Mouse (Mus musculus) layer of hippocampus, postnatal 10 days (tissue): ENCODE measurements at regions not wholly inside any gene's neighbourhood (a gene's known extent, or its start where the extent isn't known, plus 50 kb on each side); places are given as distances from the start of the nearest gene placed in this dataset.
A peak's percentile ranks its signal among the peaks of the same experiment; 100 is the strongest.

Experiments used
- DNase-seq, 2 experiments: peaks; one replicate each; pipeline ENCODE4 v3.0.0; 2021; ENCODE audit warnings: low spot score in 2 of 2

- DNase-seq: no peak
Observed at GRCm38 (mm10) chr3:38588966-38589365, 104.3 kb upstream of the Ankrd50 start.

GRCm38 (mm10) chr3:38585509-38585908 lies 100.9 kb upstream of the Ankrd50 start:
- DNase-seq: no peak

GRCm38 (mm10) chr3:38579781-38580180 lies 95.1 kb upstream of the Ankrd50 start:
- DNase-seq: no peak

GRCm38 (mm10) chr3:38577890-38578628 lies 93.4 kb upstream of the Ankrd50 start:
- DNase-seq: no peak

GRCm38 (mm10) chr3:38573594-38573993 lies 89.0 kb upstream of the Ankrd50 start:
- DNase-seq: no peak

DNA sequence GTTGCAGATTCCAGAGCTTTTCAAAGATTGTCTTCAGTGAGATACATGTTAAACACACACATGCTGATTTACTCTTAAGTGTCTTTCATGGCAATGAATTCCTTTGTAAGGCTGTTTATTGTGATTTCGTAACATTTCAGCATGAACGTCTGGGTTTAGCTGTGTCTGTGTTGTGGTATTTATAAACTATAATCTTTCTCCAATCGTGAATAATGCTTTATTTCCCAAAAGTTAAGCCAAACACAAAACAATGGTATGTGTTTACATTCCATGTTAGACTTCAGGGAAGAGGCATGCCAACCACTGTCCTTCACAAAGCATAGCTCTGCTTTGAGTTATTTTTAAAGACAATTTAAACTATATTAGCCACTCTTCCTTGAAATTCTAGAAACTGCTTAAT lies 87.5 kb upstream of the Ankrd50 start:
- DNase-seq: no peak

DNA sequence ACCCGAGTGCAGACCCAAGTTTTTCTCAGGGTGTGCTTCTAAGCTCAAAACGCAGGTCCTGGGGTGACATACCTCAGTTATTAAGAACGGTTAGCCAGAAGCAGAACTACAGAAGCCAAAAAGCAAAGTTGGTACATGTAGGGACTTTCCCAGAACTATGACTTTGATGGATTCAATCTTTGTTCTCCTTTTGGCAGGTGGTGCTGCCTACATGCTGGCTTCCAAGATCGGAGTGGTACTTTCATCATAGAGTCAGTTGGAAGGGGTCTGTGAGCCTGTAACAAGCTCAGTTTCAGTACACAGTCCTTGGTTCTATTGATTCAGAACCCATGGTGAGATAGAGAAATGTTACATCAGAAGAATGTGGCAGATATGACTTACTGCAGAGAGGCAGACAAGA lies 86.6 kb upstream of the Ankrd50 start:
- DNase-seq: no peak

- no peak for DNase-seq
Observed at GRCm38 (mm10) chr3:38569001-38569400, 84.4 kb upstream of the Ankrd50 start.

DNA sequence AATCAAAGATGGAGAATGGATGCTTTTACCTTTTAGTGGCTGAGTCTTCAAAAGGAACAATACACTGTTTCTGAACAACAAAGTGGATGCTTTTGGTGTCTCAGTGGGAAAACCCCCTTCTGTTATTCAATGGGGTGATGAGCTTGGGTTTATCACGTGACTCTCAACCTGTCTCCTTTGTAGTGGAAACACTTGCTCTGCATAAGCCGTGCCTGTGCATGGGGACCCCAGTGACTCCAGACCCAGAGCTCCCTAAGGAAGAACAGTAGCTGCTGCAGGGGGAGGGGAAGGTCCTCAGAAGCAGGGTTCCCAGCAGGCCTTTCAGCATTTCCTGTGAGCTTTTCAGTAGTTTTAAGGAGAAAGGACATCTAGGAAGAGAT lies 83.9 kb upstream of the Ankrd50 start:
- DNase-seq: no peak

- DNase-seq: no peak
Observed at GRCm38 (mm10) chr3:38567946-38568595, 83.4 kb upstream of the Ankrd50 start.

DNA sequence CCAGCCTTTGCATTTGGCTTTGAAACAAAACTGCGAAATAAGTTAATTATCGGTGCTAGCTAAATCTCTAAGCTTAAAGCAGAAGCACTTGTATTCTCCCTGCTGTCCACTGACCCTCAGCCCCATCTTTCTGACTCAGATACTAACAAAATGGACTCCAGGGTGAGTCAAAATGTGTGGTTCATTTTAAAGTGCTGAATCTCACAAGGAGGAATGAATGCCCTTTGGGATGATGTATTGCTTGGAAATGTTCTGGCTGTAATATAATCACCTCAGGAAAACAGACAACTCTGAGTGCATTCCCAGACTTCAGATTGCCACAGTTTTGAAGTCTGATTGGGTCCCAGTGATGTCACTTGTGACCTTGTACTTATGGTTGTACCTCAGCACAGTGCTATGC lies 81.9 kb upstream of the Ankrd50 start:
- DNase-seq: no peak

DNA sequence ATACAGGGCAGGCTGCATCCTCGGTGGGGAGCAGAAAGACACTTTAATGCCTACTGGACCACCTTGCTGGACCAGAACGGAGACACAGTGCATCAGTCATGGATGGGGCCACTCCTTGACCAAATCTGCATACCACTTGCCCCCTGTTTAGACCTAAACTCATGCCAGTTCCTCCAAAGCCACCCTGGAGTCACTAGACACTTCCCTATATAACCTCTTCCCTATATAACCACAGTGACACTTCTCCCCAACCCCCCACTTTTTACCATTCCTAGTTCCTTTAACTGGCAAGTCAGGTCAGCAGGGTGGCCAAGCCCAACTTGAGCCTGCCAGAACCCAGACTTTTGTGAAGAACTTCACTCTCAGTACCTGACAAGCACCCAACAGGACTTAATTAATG lies 80.2 kb upstream of the Ankrd50 start:
- DNase-seq: peak in 1 of 2 experiments; percentile 4

- DNase-seq: no peak
Observed at GRCm38 (mm10) chr3:38564364-38564763, 79.7 kb upstream of the Ankrd50 start.

DNA sequence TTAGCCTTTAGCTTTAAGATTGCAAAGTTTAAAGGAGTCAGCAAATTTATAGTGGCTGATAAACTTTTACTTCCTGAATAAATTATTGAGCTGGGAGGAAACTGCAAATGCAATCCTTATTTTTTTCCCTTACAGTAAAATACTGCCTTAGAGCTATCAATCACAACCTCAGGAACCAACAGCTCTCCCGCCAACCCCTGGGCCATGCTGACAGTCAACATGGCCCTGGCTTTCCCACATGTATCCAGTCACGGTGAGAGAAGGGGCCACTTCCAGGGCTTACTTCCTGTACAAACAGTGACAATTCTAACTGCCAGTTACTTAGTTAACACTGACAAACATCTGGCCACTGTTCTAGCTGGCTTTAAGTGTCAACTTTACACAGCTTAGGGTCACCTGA lies 76.5 kb upstream of the Ankrd50 start:
- DNase-seq: no peak

- DNase-seq: no peak
Observed at GRCm38 (mm10) chr3:38555939-38556338, 71.3 kb upstream of the Ankrd50 start.

GRCm38 (mm10) chr3:38553470-38554043 lies 68.9 kb upstream of the Ankrd50 start:
- no peak for DNase-seq

GRCm38 (mm10) chr3:38547032-38547431 lies 62.4 kb upstream of the Ankrd50 start:
- DNase-seq: no peak

GRCm38 (mm10) chr3:38545501-38545896 lies 60.9 kb upstream of the Ankrd50 start:
- DNase-seq: no peak

GRCm38 (mm10) chr3:38544718-38545500 lies 60.3 kb upstream of the Ankrd50 start:
- DNase-seq: no peak

GRCm38 (mm10) chr3:38543816-38544215 lies 59.2 kb upstream of the Ankrd50 start:
- DNase-seq: no peak

DNA sequence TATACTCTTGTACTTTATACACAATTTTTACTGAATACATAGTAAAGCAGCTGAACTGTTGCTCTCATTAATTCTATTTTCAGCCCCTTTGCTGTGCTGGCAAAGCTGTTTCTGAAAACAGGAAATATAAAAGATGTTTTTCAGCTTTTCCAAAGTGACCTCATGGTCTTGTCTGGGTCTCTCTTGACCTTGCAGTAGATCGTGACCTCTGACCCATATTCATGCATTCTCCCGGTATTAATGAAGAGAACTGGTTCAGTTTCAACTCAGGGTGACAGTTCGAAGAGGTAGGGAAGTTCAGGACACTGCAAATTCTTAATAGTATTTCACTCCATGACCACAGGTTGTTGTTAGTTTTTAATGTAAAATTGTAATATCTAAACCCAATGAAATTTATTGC lies 56.7 kb upstream of the Ankrd50 start:
- DNase-seq: no peak

- DNase-seq: no peak
Observed at GRCm38 (mm10) chr3:38538309-38538708, 53.7 kb upstream of the Ankrd50 start.
